Mouse (Mus musculus): ENCODE results near the gene Gm4187. TPM values are rescaled to one million over a fixed set of nuclear protein-coding genes. Genes with fewer than 3 reads are reported as not detected.
"Not testable (repeated sequence)": the region's sequence is repeated elsewhere in the genome, so short reads cannot be mapped to it uniquely, and the experiment has no call there.

Gm4187 gene
- total RNA-seq (2021): not detected

- DNase-seq (ENCODE audit: extremely low spot score in 1 of 2, low spot score in 1 of 2): not testable (repeated sequence)
Observed at GRCm38 (mm10) chr7:22329617-22330016, at the start of gene Gm4187. TSS of gene Gm4187 (minus strand) at chr7:22329717.

- DNase-seq (ENCODE audit: extremely low spot score in 1 of 2, low spot score in 1 of 2): not testable (repeated sequence)
Observed at GRCm38 (mm10) chr7:22370939-22371338, 41.4 kb upstream of the Gm4187 start, which contains the start of gene Gm8660. TSS of gene Gm8660 (minus strand) at chr7:22371039.

Other genes starting within 250 kb of the Gm4187 start
- gene Gm16451, start 211.5 kb downstream of the Gm4187 start, total RNA-seq (2021): not detected
- not detected for gene Gm10666, start 195.0 kb downstream of the Gm4187 start, total RNA-seq (2021)
- not detected for gene Vmn1r142, start 165.7 kb downstream of the Gm4187 start, total RNA-seq (2021)
- not detected for gene Vmn1r143, start 140.3 kb downstream of the Gm4187 start, total RNA-seq (2021)
- not detected for gene Gm8653, start 128.5 kb downstream of the Gm4187 start, total RNA-seq (2021)
- gene Gm8453, start 100.2 kb downstream of the Gm4187 start, total RNA-seq (2021): not detected
- gene Gm8660, start 41.3 kb upstream of the Gm4187 start, total RNA-seq (2021): not detected
- not detected for gene Vmn1r148, start 83.9 kb upstream of the Gm4187 start, total RNA-seq (2021)
- not detected for gene Vmn1r149, start 108.5 kb upstream of the Gm4187 start, total RNA-seq (2021)
- not detected for gene Gm10665, start 134.4 kb upstream of the Gm4187 start, total RNA-seq (2021)
- not detected for gene Vmn1r151, start 170.0 kb upstream of the Gm4187 start, total RNA-seq (2021)
- gene Vmn1r152, start 193.2 kb upstream of the Gm4187 start, total RNA-seq (2021): not detected
- not detected for gene Gm8677, start 205.2 kb upstream of the Gm4187 start, total RNA-seq (2021)
- not detected for gene Gm4201, start 235.6 kb upstream of the Gm4187 start, total RNA-seq (2021)

Measured in layer of hippocampus, postnatal 25 days (tissue).